In the genomic region with DNA sequence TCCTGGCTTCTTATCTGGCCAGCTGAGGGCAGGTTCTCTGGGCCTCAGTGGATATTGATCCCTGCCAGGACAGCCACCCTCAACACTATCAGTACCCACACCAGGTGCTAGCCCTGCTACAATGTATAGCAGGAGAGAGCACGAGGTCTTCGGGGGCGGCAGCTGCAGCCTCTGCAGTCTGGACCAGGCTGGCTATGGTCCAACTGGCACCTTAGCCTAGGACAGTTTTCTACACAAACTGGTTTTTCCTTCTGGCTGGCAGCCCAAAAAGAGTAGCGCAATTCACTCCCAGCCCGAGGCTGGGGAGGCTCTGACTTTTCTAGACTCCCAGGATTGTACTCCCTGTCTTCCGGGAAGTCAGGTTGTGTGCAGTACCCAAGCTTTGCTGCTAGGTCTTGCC, we compare ENCODE assay signal across 10 mouse cellular contexts. TPM values are rescaled to one million over a fixed set of nuclear protein-coding genes. Genes with fewer than 3 reads are reported as not detected.
A peak's percentile ranks its signal among the peaks of the same experiment; 100 is the strongest.
DNase-seq lines count a peak whose midpoint lies in the region; ATAC-seq lines count a peak whose summit lies in the region.
"Had no signal": no experiment of that assay in that cellular context is flagged by ENCODE, and none has a peak within 500 bp of the region (broad histone marks: within the 10 kb centered on the region; RNA-seq: fewer than 3 reads in every experiment).

No protein-coding gene starts in this region.

- 49% methylated on average over 6 of the region's 6 CpGs for WGBS in kidney, embryonic 14.5 days
- 50% methylated on average over 6 of the region's 6 CpGs for WGBS in kidney, embryonic 15.5 days

- no peak for ATAC-seq in kidney, embryonic 14.5 days (ENCODE audit: low FRiP score, low TSS enrichment)
- ATAC-seq in kidney, embryonic 15.5 days (replicated peaks; ENCODE audit: low FRiP score) = no peak

- H3K4me3 ChIP-seq in kidney, embryonic 14.5 days (ENCODE audit: low read length) = no peak overlapping the region
- no peak overlapping the region for H3K4me3 ChIP-seq in kidney, embryonic 15.5 days (replicated peaks)
- H3K4me3 ChIP-seq: erythroblast, embryonic 14.5 days had no signal

- H3K27me3 ChIP-seq in kidney, embryonic 14.5 days (ENCODE audit: control insufficient read depth, insufficient read depth, low read length) = peaks cover 32% of the 10 kb centered on the region
- H3K27me3 ChIP-seq in kidney, embryonic 15.5 days = peaks cover 70% of the 10 kb centered on the region

- no peaks in the 10 kb centered on the region for H3K9me3 ChIP-seq in kidney, embryonic 14.5 days (ENCODE audit: control insufficient read depth, low read length)
- H3K9me3 ChIP-seq in kidney, embryonic 15.5 days (replicated peaks) = no peaks in the 10 kb centered on the region

- H3K4me2 ChIP-seq in kidney, embryonic 14.5 days (replicated peaks; ENCODE audit: low read depth, low read length) = no peak overlapping the region
- H3K4me2 ChIP-seq in kidney, embryonic 15.5 days = no peak overlapping the region

- no peaks in the 10 kb centered on the region for H3K36me3 ChIP-seq in kidney, embryonic 14.5 days (ENCODE audit: control insufficient read depth, insufficient read depth, low read length)
- no peaks in the 10 kb centered on the region for H3K36me3 ChIP-seq in kidney, embryonic 15.5 days

- H3K4me1 ChIP-seq in kidney, embryonic 14.5 days (ENCODE audit: control insufficient read depth, insufficient read depth, low read length) = peaks cover 13% of the 10 kb centered on the region
- peaks cover 30% of the 10 kb centered on the region for H3K4me1 ChIP-seq in kidney, embryonic 15.5 days

- H3K27ac ChIP-seq in kidney, embryonic 14.5 days (ENCODE audit: low read depth, low read length) = no peak overlapping the region
- 0 out of 2 replicates have a peak overlapping the region, but pooled peaks have one; percentile 64 for H3K27ac ChIP-seq in kidney, embryonic 15.5 days

- DNase-seq in kidney, adult 11 months = peak; percentile 68
- peak; percentile 44 for DNase-seq in cerebellum, adult 11-12 months
- peak; percentile 79 for DNase-seq in lung, postnatal 36 days
- DNase-seq in frontal cortex, postnatal 10 days (ENCODE audit: low spot score in 2 of 2) = no peak
- DNase-seq in layer of hippocampus, adult 8-10 months (ENCODE audit: low spot score in 2 of 2) = no peak
- DNase-seq in left cerebral cortex, adult 11 months (ENCODE audit: low spot score) = no peak

- H3K9ac ChIP-seq in kidney, embryonic 14.5 days (ENCODE audit: low read depth, low read length) = no peak overlapping the region
- H3K9ac ChIP-seq in kidney, embryonic 15.5 days = 0 out of 2 replicates have a peak overlapping the region, but pooled peaks have one; percentile 23

RNA-seq across cellular contexts. Expression of a gene that starts 0.9 kb away (rescaled TPM):
- 4.2 and 7.4 TPM in 2 replicates for polyA plus RNA-seq in kidney, embryonic 14.5 days (2014; fragmentation: Nextera tagmentation; extraction: Ambion mirVana)
- 9.6 and 9.8 TPM in 2 replicates for polyA plus RNA-seq in kidney, embryonic 15.5 days (2015; fragmentation: Nextera tagmentation; extraction: Ambion mirVana)
- total RNA-seq in layer of hippocampus, adult 8-10 months (2022) = 100 to 1,000 TPM; 333 to 386 (median 359) TPM
- total RNA-seq: MEL had no signal

RNA-seq across cellular contexts. Expression of a gene that starts 25.6 kb away (rescaled TPM):
- polyA plus RNA-seq in kidney, embryonic 14.5 days (2014; fragmentation: Nextera tagmentation; extraction: Ambion mirVana) = not detected in 2 replicates
- not detected in 2 replicates for polyA plus RNA-seq in kidney, embryonic 15.5 days (2015; fragmentation: Nextera tagmentation; extraction: Ambion mirVana)
- under 1 TPM in 2 of 4 experiments, not detected in 2; 0.33 to 0.40 TPM for total RNA-seq in layer of hippocampus, adult 8-10 months (2022)
- total RNA-seq: MEL had no signal

RNA-seq across cellular contexts. Expression of a gene that starts 39.3 kb away (rescaled TPM):
- not detected in 2 replicates for polyA plus RNA-seq in kidney, embryonic 14.5 days (2014; fragmentation: Nextera tagmentation; extraction: Ambion mirVana)
- polyA plus RNA-seq in kidney, embryonic 15.5 days (2015; fragmentation: Nextera tagmentation; extraction: Ambion mirVana) = not detected in 2 replicates
- total RNA-seq in layer of hippocampus, adult 8-10 months (2022) = 10 to 100 TPM in 1 of 4 experiments, 1 to 10 TPM in 3; 3.7 to 10.8 (median 6.9) TPM
- total RNA-seq: MEL had no signal
- polyA plus RNA-seq: erythroblast, embryonic 14.5 days had no signal

Comparison
In these comparisons a context has a peak if more than half of its experiments do, and no peak if none do; other contexts are left out.
1. DNase-seq: peak in kidney, adult 11 months (single experiment), cerebellum, adult 11-12 months (single experiment) and lung, postnatal 36 days (single experiment); none in frontal cortex, postnatal 10 days (0 of 2), layer of hippocampus, adult 8-10 months (0 of 2) and left cerebral cortex, adult 11 months (single experiment).